ENCODE assay signal across 8 mouse cellular contexts in the genomic region with DNA sequence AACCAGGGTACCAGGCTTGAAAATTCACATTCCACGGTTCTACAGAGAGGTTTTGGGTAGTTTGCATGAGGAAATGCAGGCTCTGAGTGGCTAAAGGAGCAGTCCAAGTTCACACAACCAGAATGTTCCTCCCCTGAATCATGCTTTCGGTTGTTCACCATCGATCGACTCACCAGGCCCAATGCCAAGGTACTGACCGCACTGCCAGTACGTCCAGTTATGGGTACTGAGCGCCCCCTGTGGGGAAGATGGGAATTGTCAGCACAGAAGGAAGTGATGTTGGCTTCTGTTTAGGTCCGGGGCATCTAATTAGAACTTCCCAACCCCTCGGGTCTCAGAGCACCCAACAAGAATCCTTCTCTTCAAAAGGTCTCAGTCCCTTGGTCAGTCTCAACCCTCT. TPM values are rescaled to one million over a fixed set of nuclear protein-coding genes. Genes with fewer than 3 reads are reported as not detected.
DNase-seq lines count a peak whose midpoint lies in the region; ATAC-seq and TF ChIP-seq lines count a peak whose summit lies in the region.

No protein-coding gene starts in this region.

- no peaks in the 10 kb centered on the region for H3K27me3 ChIP-seq in C2C12 (ENCODE audit: control insufficient read depth, insufficient read depth, insufficient read length)
- H3K27me3 ChIP-seq in heart, embryonic 12.5 days (replicated peaks): no peaks in the 10 kb centered on the region
- no peaks in the 10 kb centered on the region for H3K27me3 ChIP-seq in liver, adult 2 months (ENCODE audit: control insufficient read depth, insufficient read depth, low read length)
- H3K27me3 ChIP-seq in neural tube, embryonic 11.5 days (ENCODE audit: control insufficient read depth, insufficient read depth, low read length): no peaks in the 10 kb centered on the region
- H3K27me3 ChIP-seq in stomach, embryonic 15.5 days (replicated peaks): no peaks in the 10 kb centered on the region

- no peak overlapping the region for H3ac ChIP-seq in C2C12 (ENCODE audit: control insufficient read depth, insufficient read length, low read depth)

- DNase-seq in brain, adult 2 months (ENCODE audit: low read depth, low spot score): peak; percentile 95
- peak; percentile 93 for DNase-seq in fibroblast of lung, adult 2 months (ENCODE audit: low read depth)
- DNase-seq in kidney, postnatal 10 days: peak; percentile 96
- peak; percentile 92 for DNase-seq in liver, adult 2 months (ENCODE audit: extremely low read depth, low read depth, low spot score)
- peak; percentile 74 for DNase-seq in neural tube, embryonic 11.5 days (ENCODE audit: low spot score)

- no peak overlapping the region for H3K9ac ChIP-seq in heart, embryonic 12.5 days
- no peak overlapping the region for H3K9ac ChIP-seq in liver, adult 2 months (ENCODE audit: low read depth, low read length)
- H3K9ac ChIP-seq in neural tube, embryonic 11.5 days (ENCODE audit: low read length): no peak overlapping the region
- no peak overlapping the region for H3K9ac ChIP-seq in stomach, embryonic 15.5 days

- peaks cover 16% of the 10 kb centered on the region for H3K4me1 ChIP-seq in heart, embryonic 12.5 days (replicated peaks)
- H3K4me1 ChIP-seq in liver, adult 2 months (ENCODE audit: control insufficient read depth, insufficient read depth, low read length): peaks cover 2% of the 10 kb centered on the region; the same call in 1 of the 2 replicates
- peaks cover 6% of the 10 kb centered on the region for H3K4me1 ChIP-seq in neural tube, embryonic 11.5 days (ENCODE audit: control insufficient read depth, insufficient read depth, low read length)
- peaks cover 5% of the 10 kb centered on the region for H3K4me1 ChIP-seq in stomach, embryonic 15.5 days

- no peak for ATAC-seq in heart, embryonic 12.5 days (ENCODE audit: insufficient number of reproducible peaks, low FRiP score)
- ATAC-seq in neural tube, embryonic 11.5 days (ENCODE audit: insufficient read depth, low FRiP score, low TSS enrichment): no peak
- no peak for ATAC-seq in stomach, embryonic 15.5 days (ENCODE audit: insufficient read depth, low FRiP score, low read depth)

- H3K9me3 ChIP-seq in heart, embryonic 12.5 days (replicated peaks): no peaks in the 10 kb centered on the region
- no peaks in the 10 kb centered on the region for H3K9me3 ChIP-seq in neural tube, embryonic 11.5 days (ENCODE audit: control insufficient read depth, low read length)
- H3K9me3 ChIP-seq in stomach, embryonic 15.5 days: no peaks in the 10 kb centered on the region

- no peaks in the 10 kb centered on the region for H3K79me3 ChIP-seq in C2C12 (ENCODE audit: low read depth)

- H3K4me2 ChIP-seq in heart, embryonic 12.5 days: peak overlapping the region; percentile 60
- H3K4me2 ChIP-seq in neural tube, embryonic 11.5 days (ENCODE audit: low read depth): no peak overlapping the region
- peak overlapping the region; percentile 22 for H3K4me2 ChIP-seq in stomach, embryonic 15.5 days

- peak; percentile 86 for TF ChIP-seq CTCF in C2C12 (IDR thresholded peaks at IDR 0.05; ENCODE audit: control insufficient read depth, insufficient read depth, insufficient read length)
- TF ChIP-seq CTCF in liver, adult 2 months (IDR thresholded peaks at IDR 0.05; ENCODE audit: low read depth, low read length): peak; percentile 93

- H3K79me2 ChIP-seq in C2C12 (ENCODE audit: control insufficient read depth, insufficient read depth): no peaks in the 10 kb centered on the region
- no peaks in the 10 kb centered on the region for H3K79me2 ChIP-seq in liver, adult 2 months (ENCODE audit: control insufficient read depth, insufficient read depth, low read length)

- H3K4me3 ChIP-seq in C2C12 (ENCODE audit: insufficient read depth, poor library complexity, severe bottlenecking): no peak overlapping the region
- H3K4me3 ChIP-seq in heart, embryonic 12.5 days: 0 out of 2 replicates have a peak overlapping the region, but pooled peaks have one; percentile 9
- H3K4me3 ChIP-seq in liver, adult 2 months (ENCODE audit: insufficient read depth, low read depth, low read length): no peak overlapping the region
- no peak overlapping the region for H3K4me3 ChIP-seq in neural tube, embryonic 11.5 days (ENCODE audit: low read depth, low read length)
- H3K4me3 ChIP-seq in stomach, embryonic 15.5 days (replicated peaks): no peak overlapping the region

- no peaks in the 10 kb centered on the region for H3K36me3 ChIP-seq in C2C12 (ENCODE audit: control insufficient read depth, insufficient read depth)
- H3K36me3 ChIP-seq in heart, embryonic 12.5 days: peaks cover 8% of the 10 kb centered on the region
- no peaks in the 10 kb centered on the region for H3K36me3 ChIP-seq in liver, adult 2 months (ENCODE audit: control insufficient read depth, insufficient read depth, low read length)
- no peaks in the 10 kb centered on the region for H3K36me3 ChIP-seq in neural tube, embryonic 11.5 days (ENCODE audit: control insufficient read depth, insufficient read depth, low read length)
- H3K36me3 ChIP-seq in stomach, embryonic 15.5 days: no peaks in the 10 kb centered on the region

- no peak overlapping the region for H3K27ac ChIP-seq in heart, embryonic 12.5 days (ENCODE audit: poor library complexity, severe bottlenecking)
- H3K27ac ChIP-seq in liver, adult 2 months (replicated peaks; ENCODE audit: insufficient read depth, low read depth, low read length): peak overlapping the region; percentile 42; the same call in 1 of the 2 replicates
- no peak overlapping the region for H3K27ac ChIP-seq in neural tube, embryonic 11.5 days (ENCODE audit: low read depth, low read length)
- no peak overlapping the region for H3K27ac ChIP-seq in stomach, embryonic 15.5 days

- WGBS in heart, embryonic 12.5 days: 34% methylated on average over 9 of the region's 9 CpGs
- WGBS in liver, adult 2 months: 7% methylated on average over 9 of the region's 9 CpGs
- 44% methylated on average over 9 of the region's 9 CpGs for WGBS in neural tube, embryonic 11.5 days
- WGBS in stomach, embryonic 15.5 days: 28% methylated on average over 9 of the region's 9 CpGs

- no peak for TF ChIP-seq POLR2A in liver, adult 2 months (IDR thresholded peaks at IDR 0.05; ENCODE audit: extremely low read depth, insufficient read depth, low read length)

TF ChIP-seq in C2C12, 6 proteins besides CTCF, POLR2A, EP300 and RAD21:
- TF ChIP-seq MYOG (IDR thresholded peaks at IDR 0.05; ENCODE audit: control insufficient read depth, extremely low read depth, insufficient read length) (no peak), FOSL1 (IDR thresholded peaks at IDR 0.05; ENCODE audit: insufficient read depth, low read length, poor library complexity, severe bottlenecking) (peak; percentile 36), MAX (IDR thresholded peaks at IDR 0.05) (peak; percentile 72)

RNA-seq across cellular contexts. Expression of a gene that starts 5.1 kb away (rescaled TPM):
- 3.2 TPM for polyA plus RNA-seq in C2C12 (2012; fragmentation: generic; extraction: Trizol)
- 5.1 and 5.5 TPM in 2 replicates for polyA plus RNA-seq in heart, embryonic 12.5 days (2016; fragmentation: Nextera tagmentation; extraction: Ambion mirVana)
- 2.1 and 2.6 TPM in 2 replicates for total RNA-seq in liver, adult 2 months (2014; rRNA removed)
- 5.7 and 8.0 TPM in 2 replicates for polyA plus RNA-seq in liver, adult 2 months (2012; rRNA removed)
- 2.8 and 3.4 TPM in 2 replicates for polyA plus RNA-seq in neural tube, embryonic 11.5 days (2014; fragmentation: Nextera tagmentation; extraction: Ambion mirVana)
- polyA plus RNA-seq in stomach, embryonic 15.5 days (2015; fragmentation: Nextera tagmentation; extraction: Ambion mirVana): 3.5 and 4.0 TPM in 2 replicates

RNA-seq across cellular contexts. Expression of a gene that starts 20.9 kb away (rescaled TPM):
- polyA plus RNA-seq in C2C12 (2012; fragmentation: generic; extraction: Trizol): 0.12 TPM
- 0.36 TPM in 1 of 2 replicates, not detected in the other for polyA plus RNA-seq in heart, embryonic 12.5 days (2016; fragmentation: Nextera tagmentation; extraction: Ambion mirVana)
- not detected in 2 replicates for total RNA-seq in liver, adult 2 months (2014; rRNA removed)
- polyA plus RNA-seq in liver, adult 2 months (2012; rRNA removed): not detected in 2 replicates
- 0.42 and 0.53 TPM in 2 replicates for polyA plus RNA-seq in neural tube, embryonic 11.5 days (2014; fragmentation: Nextera tagmentation; extraction: Ambion mirVana)
- 7.3 and 7.7 TPM in 2 replicates for polyA plus RNA-seq in stomach, embryonic 15.5 days (2015; fragmentation: Nextera tagmentation; extraction: Ambion mirVana)

RNA-seq across cellular contexts. Expression of a gene that starts 22.4 kb away (rescaled TPM):
- polyA plus RNA-seq in C2C12 (2012; fragmentation: generic; extraction: Trizol): not detected
- 9.1 and 11.5 TPM in 2 replicates for polyA plus RNA-seq in heart, embryonic 12.5 days (2016; fragmentation: Nextera tagmentation; extraction: Ambion mirVana)
- total RNA-seq in liver, adult 2 months (2014; rRNA removed): 0.09 TPM in 1 of 2 replicates, not detected in the other
- 0.02 and 0.04 TPM in 2 replicates for polyA plus RNA-seq in liver, adult 2 months (2012; rRNA removed)
- 1.4 and 3.2 TPM in 2 replicates for polyA plus RNA-seq in neural tube, embryonic 11.5 days (2014; fragmentation: Nextera tagmentation; extraction: Ambion mirVana)
- 1.9 and 2.7 TPM in 2 replicates for polyA plus RNA-seq in stomach, embryonic 15.5 days (2015; fragmentation: Nextera tagmentation; extraction: Ambion mirVana)

RNA-seq across cellular contexts. Expression of a gene that starts 44.2 kb away (rescaled TPM):
- 0.25 TPM for polyA plus RNA-seq in C2C12 (2012; fragmentation: generic; extraction: Trizol)
- 14.4 and 14.5 TPM in 2 replicates for polyA plus RNA-seq in heart, embryonic 12.5 days (2016; fragmentation: Nextera tagmentation; extraction: Ambion mirVana)
- total RNA-seq in liver, adult 2 months (2014; rRNA removed): not detected in 2 replicates
- polyA plus RNA-seq in liver, adult 2 months (2012; rRNA removed): 0.05 and 0.11 TPM in 2 replicates
- 0.68 and 0.72 TPM in 2 replicates for polyA plus RNA-seq in neural tube, embryonic 11.5 days (2014; fragmentation: Nextera tagmentation; extraction: Ambion mirVana)
- polyA plus RNA-seq in stomach, embryonic 15.5 days (2015; fragmentation: Nextera tagmentation; extraction: Ambion mirVana): 12.0 and 12.4 TPM in 2 replicates

RNA-seq across cellular contexts. Expression of a gene that starts 57.7 kb away (rescaled TPM):
- polyA plus RNA-seq in C2C12 (2012; fragmentation: generic; extraction: Trizol): 2.7 TPM
- polyA plus RNA-seq in heart, embryonic 12.5 days (2016; fragmentation: Nextera tagmentation; extraction: Ambion mirVana): 3.4 and 4.3 TPM in 2 replicates
- total RNA-seq in liver, adult 2 months (2014; rRNA removed): 42.4 and 43.4 TPM in 2 replicates
- 81.9 and 97.8 TPM in 2 replicates for polyA plus RNA-seq in liver, adult 2 months (2012; rRNA removed)
- 6.3 and 6.5 TPM in 2 replicates for polyA plus RNA-seq in neural tube, embryonic 11.5 days (2014; fragmentation: Nextera tagmentation; extraction: Ambion mirVana)
- polyA plus RNA-seq in stomach, embryonic 15.5 days (2015; fragmentation: Nextera tagmentation; extraction: Ambion mirVana): 4.4 and 6.4 TPM in 2 replicates
